Mouse (Mus musculus) lung, postnatal 10 days (tissue): ENCODE measurements at regions not wholly inside any gene's neighbourhood (a gene's known extent, or its start where the extent isn't known, plus 50 kb on each side); places are given as distances from the start of the nearest gene placed in this dataset.

ENCODE experiments used
- DNase-seq: peaks from one replicate; pipeline ENCODE4 v3.0.0; 2021

DNA sequence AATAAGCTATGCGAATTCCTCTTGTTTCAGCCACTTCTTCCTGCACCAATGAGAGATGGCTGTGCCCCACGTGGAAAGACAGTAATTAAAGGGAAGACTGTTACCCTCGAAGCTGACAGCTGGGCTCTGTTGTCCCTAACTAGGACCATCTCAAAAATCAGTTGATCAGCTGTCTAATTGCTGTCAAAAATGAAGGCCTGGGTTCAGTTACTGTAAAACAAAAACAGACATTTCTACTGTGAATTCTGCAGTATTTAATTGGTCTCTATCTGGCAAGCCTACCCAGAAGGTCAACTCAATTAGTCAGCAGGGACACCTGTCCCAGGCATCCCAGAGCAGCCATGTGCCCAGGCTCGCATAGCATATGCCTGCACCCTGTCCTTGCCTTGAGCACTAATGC is 385.8 kb upstream of the Zdhhc25 start:
- DNase-seq = no peak

DNA sequence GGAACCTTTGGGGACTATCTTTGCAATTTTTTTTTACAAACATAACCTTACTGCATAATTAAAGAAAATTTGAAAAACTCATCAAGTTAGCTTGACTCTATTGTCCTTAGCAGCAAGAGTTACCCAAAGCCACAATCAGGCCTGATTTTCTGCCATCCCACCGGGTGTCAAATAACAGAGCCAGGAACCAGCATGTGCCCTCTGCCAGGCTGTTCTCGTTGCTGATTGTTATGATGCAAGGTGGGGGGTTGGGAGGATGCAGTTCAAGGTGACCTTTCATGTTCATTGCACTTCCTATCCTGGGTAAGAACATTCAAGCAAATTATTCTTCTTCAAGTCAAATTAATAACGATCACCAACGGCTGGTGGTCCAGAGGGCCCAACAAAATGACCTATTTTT is 370.6 kb upstream of the Zdhhc25 start:
- no peak for DNase-seq

DNA sequence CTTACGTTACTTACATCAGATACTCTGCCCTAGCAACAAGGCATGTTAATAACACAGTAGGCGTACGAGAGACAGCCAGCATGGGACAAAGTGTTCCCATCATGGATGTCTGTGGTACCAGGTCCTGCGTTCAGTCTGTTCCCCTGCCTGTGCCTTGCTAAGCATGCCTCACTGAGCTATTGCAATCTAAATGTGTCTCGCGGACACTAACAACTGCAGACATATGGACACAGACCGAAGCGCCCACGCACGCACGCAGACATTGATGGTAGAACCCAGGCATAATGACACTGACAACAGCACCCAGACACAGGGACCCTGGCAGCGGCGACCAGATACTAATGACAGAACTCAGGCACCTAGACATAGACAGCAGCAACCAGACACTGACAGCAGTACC is 355.5 kb upstream of the Zdhhc25 start:
- no peak for DNase-seq

DNA sequence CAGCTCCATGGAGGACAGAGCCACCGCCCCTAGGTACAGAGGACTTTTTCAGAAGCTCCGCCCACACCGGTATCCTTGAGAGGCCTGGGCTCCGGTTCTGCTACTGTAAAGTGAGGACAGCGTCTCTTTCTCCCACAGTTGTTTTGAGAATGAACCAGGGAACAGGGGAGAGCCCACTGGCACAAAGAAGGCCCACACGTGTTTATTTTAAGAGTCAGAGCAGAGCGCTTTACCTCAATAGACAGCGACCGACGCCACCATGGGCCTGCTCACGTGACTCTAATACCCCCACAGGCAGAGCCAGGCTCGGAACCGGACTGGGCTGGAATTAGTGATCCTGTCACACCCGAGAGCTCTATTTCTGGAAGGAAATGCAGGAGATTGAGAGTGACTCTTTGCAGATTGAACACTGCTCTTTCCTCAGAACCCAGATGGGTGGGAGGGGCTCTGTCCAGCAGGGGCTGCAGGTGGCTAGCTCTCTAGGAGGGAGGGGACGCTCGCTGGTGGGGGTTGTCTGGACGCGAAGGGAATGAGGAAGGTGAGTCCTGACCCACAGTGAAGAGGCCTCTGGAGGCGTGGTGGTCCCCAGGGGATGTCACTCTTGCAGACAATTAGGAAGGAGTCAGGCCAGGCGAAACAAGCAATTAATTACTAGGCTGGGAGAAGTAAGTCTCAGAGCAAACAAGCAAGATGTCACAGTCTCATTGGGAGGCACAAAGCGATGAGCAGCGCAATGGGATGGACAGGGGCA is 354.4 kb upstream of the Zdhhc25 start:
- no peak for DNase-seq

DNA sequence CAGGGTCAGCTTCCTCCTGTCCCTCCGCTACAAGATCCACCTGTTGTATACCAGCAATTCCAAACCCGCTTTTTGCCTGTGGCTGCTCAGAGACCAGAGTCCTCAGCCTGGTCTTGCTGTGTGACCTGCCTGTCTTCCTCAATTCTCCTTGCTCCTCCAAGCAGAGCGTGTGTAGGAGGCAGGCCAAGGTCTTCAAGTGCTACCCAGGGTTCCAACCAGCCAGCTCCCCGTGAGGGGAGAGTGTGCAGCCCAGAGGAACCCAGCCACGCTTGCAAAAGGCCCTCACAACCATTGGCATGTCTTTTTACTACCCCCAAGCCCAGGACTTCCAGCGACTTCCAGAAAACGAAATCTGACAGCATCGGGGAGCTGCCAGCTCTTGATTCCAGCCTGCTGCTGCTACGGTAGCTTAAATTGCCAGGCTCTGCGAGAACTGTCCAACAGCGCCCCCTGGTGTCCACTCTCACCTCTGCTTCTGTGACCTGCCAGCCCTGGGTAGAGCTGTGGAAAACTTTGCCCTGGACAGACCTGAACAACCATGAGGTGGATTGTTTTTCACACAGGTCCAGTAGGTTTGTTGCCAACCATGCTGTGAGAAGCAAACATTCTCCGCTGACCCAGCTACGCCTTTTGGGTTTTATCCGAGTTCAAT is 352.0 kb upstream of the Zdhhc25 start:
- DNase-seq = peak; percentile 83

DNA sequence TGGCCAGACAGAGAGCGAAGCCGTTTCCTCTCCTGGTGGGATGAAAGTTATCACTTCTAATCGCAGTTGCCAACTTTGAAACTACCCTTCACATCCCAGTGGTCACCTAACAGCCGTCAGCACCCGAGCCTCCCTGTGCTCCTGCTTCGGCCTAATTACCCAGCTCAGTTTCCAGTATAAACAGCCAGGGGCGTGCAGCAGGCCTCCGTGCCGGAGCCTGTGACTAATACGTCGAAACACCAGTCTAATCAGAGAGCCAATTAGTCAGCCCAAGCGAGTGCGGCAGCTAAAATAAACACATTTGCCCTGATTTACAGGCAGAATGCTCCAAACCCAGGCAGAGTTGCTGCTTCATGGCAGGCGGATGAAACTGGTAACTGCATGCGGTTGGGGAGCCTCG is 312.1 kb upstream of the Zdhhc25 start:
- no peak for DNase-seq

DNA sequence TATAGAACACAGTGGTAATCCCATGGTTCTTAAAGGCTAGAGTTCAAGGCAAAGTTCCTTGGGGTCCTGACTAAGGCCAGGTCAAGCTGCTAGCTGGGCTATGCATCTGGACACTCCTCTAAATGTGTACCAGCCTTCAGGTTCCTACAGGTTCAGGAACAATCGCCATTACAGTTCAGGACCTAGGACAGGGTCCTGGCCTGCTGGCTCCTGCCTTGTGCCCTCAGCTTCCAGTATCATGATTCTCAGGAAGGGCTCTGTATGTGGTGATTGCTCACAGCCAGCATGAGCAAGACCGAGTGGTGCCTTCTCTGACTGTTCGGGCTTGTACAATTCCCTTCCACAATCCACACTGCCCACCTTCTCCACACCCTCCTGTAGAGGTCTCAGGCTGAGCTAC is 311.4 kb upstream of the Zdhhc25 start:
- DNase-seq = no peak

DNA sequence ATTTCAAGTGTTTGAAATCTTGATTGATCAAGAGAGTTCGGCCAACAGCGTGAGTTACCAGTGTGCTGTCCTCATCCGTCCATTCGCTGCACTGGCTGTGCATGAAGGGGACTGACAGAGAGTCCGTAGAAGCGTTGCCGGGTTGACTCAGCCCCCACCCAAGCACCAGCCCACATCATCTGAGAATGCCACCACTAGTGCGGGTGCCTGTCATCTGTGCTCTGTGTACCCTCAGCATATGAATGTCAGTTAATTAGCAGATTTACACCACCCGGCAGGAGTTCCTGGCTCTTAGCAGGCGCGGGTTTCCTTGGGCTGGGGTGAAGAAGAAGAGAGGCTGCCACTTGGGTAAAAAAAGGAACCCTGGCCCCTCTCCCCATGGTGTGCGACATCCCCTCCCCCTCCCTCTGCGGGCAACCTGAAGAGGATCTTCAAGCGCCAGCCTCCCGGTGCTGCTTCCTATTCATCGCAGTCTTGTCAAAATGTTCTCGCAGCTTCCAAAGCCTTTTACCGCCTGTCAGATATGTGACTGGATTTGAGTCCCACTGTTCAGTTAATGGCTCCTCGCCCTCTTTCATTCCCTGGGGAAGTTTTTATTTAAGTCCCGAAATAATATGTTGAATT is 309.2 kb upstream of the Zdhhc25 start:
- no peak for DNase-seq

DNA sequence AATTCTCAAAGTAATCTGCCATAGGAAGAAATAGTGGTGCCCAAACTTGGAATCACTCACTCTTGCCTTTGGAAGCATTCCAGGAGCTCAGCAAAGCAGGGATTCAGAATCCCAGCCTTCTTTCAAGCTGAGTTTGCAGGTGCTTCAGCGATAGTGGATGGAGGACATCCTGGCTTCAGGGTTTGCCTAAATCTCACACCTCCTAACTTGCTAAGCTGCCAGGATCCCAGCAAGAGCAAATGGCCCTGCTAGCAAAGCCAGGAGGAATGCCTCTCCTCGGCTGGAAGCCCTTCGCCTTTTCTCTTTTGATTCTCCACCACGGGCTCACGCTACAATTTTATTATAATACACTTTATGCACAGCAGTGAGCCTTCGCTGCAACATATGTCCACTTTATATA is 301.0 kb upstream of the Zdhhc25 start:
- DNase-seq = no peak

DNA sequence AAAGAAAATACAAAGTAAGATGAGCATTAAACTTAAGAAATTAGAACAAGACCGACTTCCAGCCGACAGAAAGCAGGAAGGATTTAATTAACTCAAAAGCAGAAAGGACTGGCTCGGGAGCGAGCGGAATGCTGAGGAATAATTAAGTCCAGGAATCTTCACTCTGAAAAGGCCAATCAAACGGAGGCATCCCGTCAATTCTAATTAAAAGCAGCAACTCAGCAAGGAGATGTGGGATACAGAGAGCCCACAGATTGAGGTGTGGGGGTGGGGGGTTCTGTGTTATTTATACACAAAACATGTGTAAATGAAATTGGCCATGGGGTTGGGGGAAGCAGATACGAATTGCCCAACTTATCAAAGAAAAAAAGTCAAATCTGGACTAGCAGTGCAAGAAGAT is 288.9 kb upstream of the Zdhhc25 start:
- no peak for DNase-seq

DNA sequence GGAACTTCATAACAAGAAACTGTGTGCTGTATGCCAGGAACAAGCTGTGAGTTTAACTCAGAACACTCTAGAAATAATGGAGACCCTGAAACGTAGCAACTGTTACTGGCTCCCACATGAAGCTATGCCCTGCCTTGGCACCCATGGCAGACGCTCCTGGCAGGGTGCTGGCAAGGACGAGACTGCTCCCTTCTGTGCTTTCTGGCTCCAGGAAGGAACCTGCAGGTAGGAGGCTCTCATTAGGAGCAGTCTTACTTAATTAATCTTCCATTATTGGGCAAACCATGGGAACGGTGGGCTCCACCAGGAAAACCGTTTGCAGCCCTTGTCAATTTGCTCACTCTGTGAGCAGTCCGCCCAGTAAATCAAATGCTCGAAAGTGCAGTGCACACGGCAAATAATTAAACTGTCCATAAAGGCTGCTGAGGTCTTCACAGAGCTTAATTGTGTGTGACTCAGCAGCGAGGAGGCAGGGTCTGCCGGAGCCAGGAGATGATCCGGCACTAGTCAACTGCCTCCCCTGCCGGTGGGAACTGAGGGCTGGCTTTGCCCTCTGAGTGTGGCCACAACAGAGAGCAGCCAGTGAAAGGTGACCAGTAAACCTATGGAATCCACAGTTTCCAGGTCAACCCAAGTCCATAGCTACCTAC is 285.2 kb upstream of the Zdhhc25 start:
- no peak for DNase-seq

DNA sequence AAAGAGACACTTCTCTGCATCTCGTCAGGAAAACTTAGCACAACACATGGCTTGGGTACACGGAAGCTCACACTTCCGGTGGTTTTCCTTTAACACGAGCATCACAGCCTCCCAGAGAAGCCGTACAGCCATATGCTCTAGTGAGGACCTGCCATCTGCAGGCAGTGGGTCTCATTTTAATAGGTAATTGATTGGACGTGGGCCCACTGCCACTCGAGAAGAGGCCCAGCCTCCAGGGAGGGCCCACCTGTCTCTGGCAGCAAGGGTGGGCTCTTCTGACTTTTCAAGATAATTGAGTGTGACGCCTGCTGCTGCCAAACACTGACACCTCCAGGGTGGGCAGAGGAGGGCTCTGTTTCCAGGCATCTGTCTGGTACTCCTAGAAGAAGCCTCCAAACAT is 282.1 kb upstream of the Zdhhc25 start:
- DNase-seq = no peak

DNA sequence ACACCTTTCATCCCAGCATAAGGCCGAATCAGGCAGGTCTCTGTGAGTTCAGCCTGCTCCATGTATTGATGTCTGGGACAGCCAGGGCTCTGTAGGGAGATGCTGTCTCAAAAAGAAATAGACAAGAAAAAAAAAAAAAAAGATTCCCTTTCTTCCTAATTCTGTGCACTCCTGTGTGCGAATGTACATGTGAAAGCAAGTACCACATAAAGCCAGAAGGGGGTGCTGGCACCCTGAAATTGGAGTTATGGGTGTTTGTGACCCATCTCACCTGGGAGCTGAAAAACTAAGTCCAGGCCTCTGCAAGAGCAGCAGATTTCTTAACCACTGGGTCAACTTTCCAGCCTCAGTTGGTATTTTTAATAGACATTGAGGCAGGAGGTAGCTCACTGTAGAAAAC is 280.6 kb upstream of the Zdhhc25 start:
- no peak for DNase-seq

DNA sequence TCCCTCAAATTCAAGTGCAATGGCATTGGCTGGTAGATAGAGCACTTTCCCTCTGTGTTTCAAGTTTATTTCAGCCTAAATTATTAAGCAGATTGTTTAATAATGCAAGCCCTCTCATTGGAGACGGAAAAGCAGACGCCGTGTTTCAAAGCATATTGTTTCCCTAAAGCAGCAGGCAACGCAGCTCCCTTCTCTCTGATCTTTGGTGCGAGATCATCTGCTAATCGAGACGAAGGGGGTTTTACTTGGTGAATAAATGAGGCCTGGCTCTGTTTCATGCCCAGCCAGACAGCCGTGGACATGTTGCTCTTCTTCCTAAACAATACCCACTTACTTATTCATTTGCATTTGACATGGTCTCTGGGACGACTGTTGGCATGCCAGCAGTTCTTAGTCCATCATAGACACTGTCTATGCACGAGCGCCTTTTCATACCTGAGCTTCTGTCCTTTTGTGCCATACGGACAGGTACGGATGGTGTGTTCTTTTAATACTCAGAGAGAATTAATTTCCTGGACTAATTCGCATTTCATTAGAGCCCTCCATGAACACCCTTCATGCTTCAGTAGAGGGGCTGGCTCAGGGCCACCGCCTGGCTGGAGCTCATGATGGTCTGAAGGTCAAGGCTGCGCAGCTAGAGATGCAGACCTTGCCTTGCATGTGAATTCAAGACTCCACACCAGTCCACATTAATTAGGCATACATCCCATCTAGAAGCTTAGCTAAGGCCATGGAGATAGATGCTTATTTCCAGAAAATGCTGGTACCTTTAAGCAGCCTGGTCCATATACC is 276.3 kb upstream of the Zdhhc25 start:
- no peak for DNase-seq

DNA sequence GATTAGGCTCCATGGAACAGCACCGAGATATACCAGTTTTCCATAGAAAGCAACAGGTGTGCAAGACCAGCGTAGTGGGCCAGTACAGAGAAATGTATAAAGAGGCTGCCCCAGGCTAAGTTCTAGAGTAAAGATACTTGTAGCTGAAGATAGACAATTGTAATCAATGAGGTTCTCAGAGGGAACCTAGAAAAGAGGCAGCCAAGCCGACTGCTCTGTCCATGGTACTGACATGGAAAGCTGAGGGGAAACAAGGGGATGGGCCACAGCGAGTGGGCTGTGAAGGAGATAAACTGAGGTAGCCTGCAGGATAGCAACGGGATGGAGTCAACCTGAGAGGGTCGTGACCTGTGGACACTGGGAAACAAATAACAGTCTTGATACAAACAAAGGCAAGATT is 275.0 kb upstream of the Zdhhc25 start:
- no peak for DNase-seq

DNA sequence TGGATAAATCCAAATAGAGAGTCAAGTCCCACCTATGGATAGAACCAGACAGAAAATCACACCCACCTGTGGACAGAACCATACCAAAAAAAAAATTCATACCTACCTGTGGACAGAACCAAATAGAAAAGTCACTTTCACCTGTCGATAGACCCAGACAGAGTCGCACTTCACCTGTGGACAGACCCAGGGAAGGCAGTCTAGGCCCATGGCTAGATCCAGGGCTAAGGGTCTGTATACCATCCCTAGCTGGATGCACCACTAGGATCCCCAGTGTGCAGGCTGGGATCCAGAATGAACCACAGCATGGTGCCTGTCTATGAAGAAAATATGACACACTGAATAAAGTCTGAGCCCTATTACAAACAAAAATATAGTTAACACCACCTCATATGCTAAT is 246.9 kb upstream of the Zdhhc25 start:
- no peak for DNase-seq

DNA sequence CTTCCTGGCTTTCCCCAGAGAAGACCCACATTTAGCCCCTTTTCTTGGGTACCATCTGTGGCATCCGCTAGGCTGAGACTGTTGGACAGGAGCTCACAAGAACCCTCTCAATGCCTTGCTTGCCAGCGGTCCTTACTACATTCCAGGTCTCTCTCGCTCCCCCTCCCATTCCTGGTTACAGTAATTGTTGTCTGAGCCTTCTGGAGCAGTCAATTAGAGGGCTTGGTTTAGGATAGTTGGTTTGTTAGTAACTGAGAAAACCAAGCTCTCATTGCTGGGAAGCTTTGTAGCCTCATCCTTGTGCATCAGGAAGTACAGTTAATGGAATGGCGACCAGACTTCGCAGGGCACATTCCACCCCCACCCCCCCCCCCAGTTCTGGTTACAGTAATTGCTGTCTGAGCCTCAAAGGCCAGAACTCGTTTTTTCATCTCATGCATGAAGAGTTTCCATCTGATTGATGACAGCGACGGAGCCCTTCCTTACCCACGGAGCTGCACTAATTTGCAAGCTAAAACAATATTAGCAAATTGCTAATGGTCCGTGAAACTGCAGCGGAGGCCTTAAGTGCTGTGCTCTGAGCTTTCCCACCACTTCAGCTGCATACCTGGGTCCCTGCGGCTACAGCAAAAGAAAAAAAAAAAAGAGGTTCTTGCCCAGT is 239.6 kb upstream of the Zdhhc25 start:
- no peak for DNase-seq

DNA sequence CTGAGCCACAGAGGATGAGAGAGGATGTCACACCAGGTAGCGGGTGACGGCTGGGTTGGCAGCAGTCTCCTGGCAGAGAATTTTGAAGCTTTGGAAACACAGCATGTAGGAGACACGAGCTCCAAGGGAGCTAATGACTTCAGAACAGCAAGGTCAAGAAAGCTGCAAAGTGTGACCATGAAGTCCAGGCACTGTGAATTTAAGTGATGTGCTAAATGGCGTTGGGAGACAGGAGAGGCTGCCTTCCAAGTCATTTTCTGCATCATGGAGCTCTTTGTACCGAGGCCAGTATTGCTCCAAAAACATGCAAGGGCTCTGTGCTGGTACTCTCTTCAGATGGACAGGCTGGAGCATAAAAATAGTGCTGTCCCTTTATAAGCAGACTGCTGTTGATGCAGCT is 238.8 kb upstream of the Zdhhc25 start:
- no peak for DNase-seq

DNA sequence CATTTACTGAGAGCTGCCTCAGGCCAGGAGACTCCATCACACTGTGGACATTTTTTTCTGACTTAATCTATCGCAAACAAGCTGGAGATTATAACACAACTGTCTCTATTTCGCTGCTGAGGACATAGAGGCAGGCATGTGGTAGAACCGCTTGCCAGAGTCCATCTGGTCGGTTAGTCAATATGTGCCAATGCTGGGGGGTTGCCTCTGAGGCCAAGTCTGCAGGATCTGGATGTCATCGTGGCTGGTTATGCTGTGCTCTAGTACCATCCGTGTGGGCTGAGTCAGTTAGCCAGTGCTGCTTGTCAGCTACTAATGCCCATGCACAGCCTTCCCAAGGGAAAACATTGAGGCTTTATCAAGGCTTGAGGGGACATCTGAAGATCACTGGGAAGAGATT is 237.1 kb upstream of the Zdhhc25 start:
- no peak for DNase-seq

DNA sequence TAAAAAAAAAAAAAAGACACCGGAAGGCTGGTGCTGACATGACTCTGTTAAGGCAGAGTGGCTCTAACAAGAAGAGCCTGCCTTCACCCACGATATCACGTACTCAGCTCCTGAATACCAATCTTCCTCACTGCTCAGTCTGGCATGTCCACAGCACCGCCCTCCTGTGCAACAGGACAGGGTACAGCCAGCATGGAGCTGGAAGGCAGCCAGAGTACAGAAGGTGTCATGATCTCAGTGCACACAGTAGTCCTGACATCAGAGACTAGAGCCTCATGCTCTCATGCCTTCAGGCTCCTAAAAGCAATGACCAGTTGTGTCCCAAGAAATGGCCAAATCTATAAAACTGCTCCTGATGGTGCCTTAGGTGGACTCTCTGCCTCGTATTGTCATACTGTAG is 229.7 kb upstream of the Zdhhc25 start:
- no peak for DNase-seq

DNA sequence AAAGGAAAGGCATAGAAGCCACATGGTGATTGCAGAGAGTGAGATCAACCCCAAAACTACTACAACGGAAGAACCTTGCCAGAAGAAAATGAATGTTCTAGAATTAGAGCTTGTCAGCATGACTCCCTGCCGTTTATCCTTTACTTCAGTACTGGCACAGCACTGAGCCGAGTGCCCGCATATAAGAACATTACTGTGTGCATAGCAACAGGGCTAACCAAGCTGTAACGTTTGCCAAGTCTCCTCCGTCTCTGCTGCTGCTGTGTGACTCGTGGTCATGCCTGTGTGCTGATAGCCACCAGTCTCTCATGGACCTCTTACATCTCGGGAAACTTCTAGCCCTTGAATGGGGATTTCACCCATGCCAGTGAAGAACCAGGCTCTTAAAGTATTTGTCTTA is 228.1 kb upstream of the Zdhhc25 start:
- DNase-seq = no peak

DNA sequence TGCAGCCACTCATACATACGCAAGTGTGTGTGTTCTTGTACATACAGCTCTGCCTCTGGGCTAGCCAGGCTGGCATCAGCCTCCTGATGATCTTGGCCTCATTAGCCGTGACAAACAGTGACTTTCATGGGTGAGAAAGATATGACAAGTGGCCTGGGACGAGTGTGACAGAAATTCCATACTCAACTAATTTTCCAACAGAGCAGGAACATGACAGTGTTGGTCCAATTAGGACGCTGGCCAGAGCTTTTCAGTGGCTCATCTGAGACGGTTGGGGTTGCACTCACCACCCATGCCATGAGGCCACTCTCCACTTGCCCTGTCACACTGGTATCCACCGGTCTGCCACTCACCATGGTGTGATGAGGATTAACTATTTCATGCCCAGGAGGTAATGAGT is 226.2 kb upstream of the Zdhhc25 start:
- no peak for DNase-seq

DNA sequence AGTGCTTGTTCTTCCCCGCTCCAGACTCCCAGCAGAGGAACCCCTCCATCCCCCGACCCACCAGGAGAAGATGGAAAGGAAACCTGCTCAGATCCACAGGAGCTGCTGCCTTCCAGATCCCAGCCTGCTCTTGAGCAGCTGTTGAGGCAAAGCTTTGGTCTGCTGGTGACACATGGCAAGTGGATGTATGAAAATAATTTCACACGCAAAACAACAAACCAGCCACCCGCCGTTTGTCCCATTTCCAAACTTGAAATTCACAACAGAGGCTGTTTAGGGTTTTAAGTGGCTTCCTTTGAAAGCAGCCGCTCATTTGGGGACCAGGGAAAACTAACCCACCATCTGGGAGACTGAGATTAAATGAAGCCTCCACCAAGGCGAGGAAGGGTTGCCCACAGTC is 220.8 kb upstream of the Zdhhc25 start:
- DNase-seq = no peak
